Mouse (Mus musculus): ENCODE data around the gene Ripor3.

Ripor3 gene

GRCm38 (mm10) chr2:167938786-167939185 lies 71.6 kb downstream of the Ripor3 start:
- in situ Hi-C loops (cut with MboI; ENCODE audit: low sequenced_read_pairs): no loop called here

GRCm38 (mm10) chr2:167935956-167936355 lies 74.5 kb downstream of the Ripor3 start:
- in situ Hi-C loops (cut with MboI; ENCODE audit: low sequenced_read_pairs): no loop called here

GRCm38 (mm10) chr2:167933397-167933796 lies 77.0 kb downstream of the Ripor3 start:
- in situ Hi-C loops (cut with MboI; ENCODE audit: low sequenced_read_pairs): no loop called here

- in situ Hi-C loops (cut with MboI; ENCODE audit: low sequenced_read_pairs): no loop called here
Measured at GRCm38 (mm10) chr2:167932727-167933231, 77.6 kb downstream of the Ripor3 start.

GRCm38 (mm10) chr2:167931985-167932726 lies 78.3 kb downstream of the Ripor3 start, which contains the start of gene Ptpn1:
Ptpn1 (plus strand) TSS chr2:167932057.
- in situ Hi-C loops (cut with MboI; ENCODE audit: low sequenced_read_pairs): no loop called here

GRCm38 (mm10) chr2:167930975-167931374 lies 79.4 kb downstream of the Ripor3 start:
- in situ Hi-C loops (cut with MboI; ENCODE audit: low sequenced_read_pairs): no loop called here

Measured in CH12F3 (cell line).